11 mouse cellular contexts compared by ENCODE assay signal in the genomic region with DNA sequence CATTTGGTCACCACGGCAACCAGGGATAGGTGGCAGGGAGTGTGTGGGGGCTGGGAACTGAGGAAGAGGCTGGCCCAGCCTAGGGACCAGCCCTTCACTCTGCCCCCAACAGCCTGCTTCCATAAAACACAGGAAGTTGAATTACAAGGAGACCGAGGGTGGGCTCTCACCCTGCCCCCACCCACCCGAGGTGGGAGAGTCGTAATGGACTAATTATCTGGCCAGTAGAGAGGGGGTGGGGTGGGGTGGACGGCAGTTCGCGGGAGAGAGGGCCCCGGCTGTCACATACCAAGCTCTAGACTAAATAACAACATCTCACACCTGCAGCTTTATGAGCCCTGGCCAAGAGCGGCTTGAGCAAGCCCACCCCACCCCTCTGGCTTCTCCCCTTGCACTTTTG.
A peak's percentile ranks its signal among the peaks of the same experiment; 100 is the strongest.
DNase-seq lines count a peak whose midpoint lies in the region; ATAC-seq and TF ChIP-seq lines count a peak whose summit lies in the region.
"Had no signal": no experiment of that assay in that cellular context is flagged by ENCODE, and none has a peak within 500 bp of the region (broad histone marks: within the 10 kb centered on the region; RNA-seq: fewer than 3 reads in every experiment).

No protein-coding gene starts in this region.

- H3K4me1 ChIP-seq in heart, postnatal 0 days (ENCODE audit: control insufficient read depth, insufficient read depth), result peaks cover 8% of the 10 kb centered on the region; the same call in 1 of the 2 replicates
- H3K4me1 ChIP-seq in forebrain, postnatal 0 days (ENCODE audit: insufficient read depth), result no peaks in the 10 kb centered on the region; the same call in 1 of the 2 replicates
- H3K4me1 ChIP-seq in liver, embryonic 16.5 days (ENCODE audit: control insufficient read depth, low read depth, low read length), result no peaks in the 10 kb centered on the region; the same call in 1 of the 2 replicates

- H3K36me3 ChIP-seq in heart, postnatal 0 days (replicated peaks; ENCODE audit: control insufficient read depth, insufficient read depth, low read length), result no peaks in the 10 kb centered on the region
- no peaks in the 10 kb centered on the region for H3K36me3 ChIP-seq in forebrain, postnatal 0 days (ENCODE audit: insufficient read depth)
- H3K36me3 ChIP-seq in liver, embryonic 16.5 days (ENCODE audit: control insufficient read depth, insufficient read depth), result no peaks in the 10 kb centered on the region

- no peak for TF ChIP-seq EP300 in heart, postnatal 0 days (IDR thresholded peaks at IDR 0.05; ENCODE audit: low read depth)

- H3K4me2 ChIP-seq in heart, postnatal 0 days (ENCODE audit: low read depth, low read length), result peak overlapping the region; percentile 52
- peak overlapping the region; percentile 4; the same call in 1 of the 2 replicates for H3K4me2 ChIP-seq in forebrain, postnatal 0 days (ENCODE audit: low read depth)
- 0 out of 2 replicates have a peak overlapping the region, but pooled peaks have one; percentile 8 for H3K4me2 ChIP-seq in liver, embryonic 16.5 days (ENCODE audit: low read depth, low read length)

- no peak for DNase-seq in heart, postnatal 0 days (ENCODE audit: low spot score)
- DNase-seq in heart, adult 11 months, result no peak
- DNase-seq in brain, embryonic 14.5 days (ENCODE audit: low read depth), result peak; percentile 49
- no peak for DNase-seq in forebrain, postnatal 0 days
- no peak for DNase-seq in gastrocnemius, postnatal 4 days (ENCODE audit: low spot score in 2 of 2)
- no peak for DNase-seq in adrenal gland, adult 2 months
- no peak for DNase-seq in thymus, adult 18-20 months
- DNase-seq: adrenal gland, postnatal 25 days had no signal

- no peak overlapping the region for H3K9ac ChIP-seq in heart, postnatal 0 days (replicated peaks; ENCODE audit: low read depth, low read length)
- H3K9ac ChIP-seq in forebrain, postnatal 0 days, result no peak overlapping the region
- no peak overlapping the region for H3K9ac ChIP-seq in liver, embryonic 16.5 days (ENCODE audit: low read depth, low read length)

- no peak for ATAC-seq in heart, postnatal 0 days (ENCODE audit: insufficient read depth, low read depth)
- peak; percentile 47 for ATAC-seq in forebrain, postnatal 0 days
- no peak for ATAC-seq in liver, embryonic 16.5 days (ENCODE audit: low read depth)
- ATAC-seq: CD4-positive, CD25-positive, alpha-beta regulatory T cell, adult 4 months had no signal

- no peak overlapping the region for H3K27ac ChIP-seq in heart, postnatal 0 days (ENCODE audit: low read depth)
- H3K27ac ChIP-seq in forebrain, postnatal 0 days (ENCODE audit: low read depth, low read length), result no peak overlapping the region
- no peak overlapping the region for H3K27ac ChIP-seq in liver, embryonic 16.5 days (ENCODE audit: low read length)

- WGBS in heart, postnatal 0 days, result 9% methylated on average over 9 of the region's 9 CpGs
- WGBS in forebrain, postnatal 0 days, result 7% methylated on average over 9 of the region's 9 CpGs
- WGBS in liver, embryonic 16.5 days (ENCODE audit: insufficient replicate concordance), result 18% methylated on average over 9 of the region's 9 CpGs

- no peak for TF ChIP-seq POLR2A in brain, embryonic 14.5 days (IDR thresholded peaks at IDR 0.05; ENCODE audit: borderline replicate concordance, extremely low read depth, insufficient read depth, insufficient read length, poor library complexity, severe bottlenecking)

- no peaks in the 10 kb centered on the region for H3K9me3 ChIP-seq in heart, postnatal 0 days (replicated peaks; ENCODE audit: control insufficient read depth, low read length)
- H3K9me3 ChIP-seq in forebrain, postnatal 0 days (ENCODE audit: low read length), result no peaks in the 10 kb centered on the region
- H3K9me3 ChIP-seq in liver, embryonic 16.5 days (replicated peaks; ENCODE audit: control insufficient read depth, low read length), result no peaks in the 10 kb centered on the region

- no peak for TF ChIP-seq CTCF in heart, postnatal 0 days (IDR thresholded peaks at IDR 0.05; ENCODE audit: low read depth)
- TF ChIP-seq CTCF in brain, embryonic 14.5 days (IDR thresholded peaks at IDR 0.05; ENCODE audit: borderline replicate concordance, extremely low read depth, insufficient read depth, insufficient read length), result no peak
- no peak for TF ChIP-seq CTCF in forebrain, postnatal 0 days (IDR thresholded peaks at IDR 0.05; ENCODE audit: low read depth)

- peaks cover 7% of the 10 kb centered on the region; the same call in 1 of the 2 replicates for H3K27me3 ChIP-seq in heart, postnatal 0 days (ENCODE audit: control insufficient read depth, insufficient read depth, low read length)
- no peaks in the 10 kb centered on the region for H3K27me3 ChIP-seq in forebrain, postnatal 0 days (ENCODE audit: insufficient read depth, low read length)
- H3K27me3 ChIP-seq in liver, embryonic 16.5 days (ENCODE audit: control insufficient read depth, insufficient read depth, low read depth, low read length), result no peaks in the 10 kb centered on the region

- H3K4me3 ChIP-seq in heart, postnatal 0 days (ENCODE audit: low read depth, low read length), result peak overlapping the region; percentile 18
- H3K4me3 ChIP-seq in forebrain, postnatal 0 days (ENCODE audit: low read depth, low read length), result no peak overlapping the region
- H3K4me3 ChIP-seq in liver, embryonic 16.5 days (ENCODE audit: low read depth, low read length), result no peak overlapping the region
- H3K4me3 ChIP-seq: left cerebral cortex, adult 2 months had no signal
